Mouse (Mus musculus) hindbrain, embryonic 11.5 days (tissue): ENCODE results near the gene Mlh3. TPM values are rescaled to one million over a fixed set of nuclear protein-coding genes. Genes with fewer than 3 reads are reported as not detected.

ENCODE experiments used
- ATAC-seq: fragments of 200-750 bp; cut with Nextera tagmentation; 2 replicates; pipeline ENCODE4 v1.8.0; 2017; ENCODE audit warnings: mild to moderate bottlenecking, moderate TSS enrichment, moderate library complexity; ENCODE audit not compliant: low FRiP score
- DNase-seq: peaks from one replicate; pipeline ENCODE4 v3.0.0-alpha.2; 2015; ENCODE audit warnings: low spot score
- H3K27ac ChIP-seq: fragments of 300-500 bp; sonication (generic); 2 replicates; pipeline ENCODE4 v1.5.1; 2014; ENCODE audit warnings: mild to moderate bottlenecking, low read depth, low read length
- H3K27me3 ChIP-seq: fragments of 300-500 bp; sonication (generic); 2 replicates; pipeline ENCODE4 v1.6.1; 2014; ENCODE audit warnings: mild to moderate bottlenecking, low read length, moderate library complexity, mixed read lengths; ENCODE audit not compliant: control insufficient read depth, insufficient read depth
- H3K36me3 ChIP-seq: fragments of 300-500 bp; sonication (generic); 2 replicates; pipeline ENCODE4 v1.6.1; 2014; ENCODE audit warnings: mild to moderate bottlenecking, low read length, moderate library complexity, mixed read lengths; ENCODE audit not compliant: control insufficient read depth, insufficient read depth
- H3K4me1 ChIP-seq: fragments of 300-500 bp; sonication (generic); replicated peaks from 2 replicates; pipeline ENCODE4 v1.6.1; 2014; ENCODE audit warnings: low read length, mixed read lengths; ENCODE audit not compliant: control insufficient read depth, insufficient read depth
- H3K4me2 ChIP-seq: fragments of 300-500 bp; sonication (generic); replicated peaks from 2 replicates; pipeline ENCODE4 v1.6.1; 2014; ENCODE audit warnings: mild to moderate bottlenecking, low read depth, low read length
- H3K4me3 ChIP-seq: fragments of 300-500 bp; sonication (generic); 2 replicates; pipeline ENCODE4 v1.5.1; 2014; ENCODE audit warnings: low read depth, low read length
- H3K9ac ChIP-seq: fragments of 300-500 bp; sonication (generic); 2 replicates; pipeline ENCODE4 v1.6.1; 2014; ENCODE audit warnings: low read depth, low read length
- H3K9me3 ChIP-seq: fragments of 300-500 bp; sonication (generic); 2 replicates; pipeline ENCODE4 v1.6.1; 2016; ENCODE audit warnings: low read length; ENCODE audit not compliant: control insufficient read depth
- WGBS: fragments of 180-500 bp; shearing (Covaris S2); extraction: QIAGEN DNeasy Blood & Tissue Kit; methylation state at CpG from one replicate; pipeline ENCODE4 v1.1.7; 2014; 5-methylcytosine and 5-hydroxymethylcytosine counted together
- polyA plus RNA-seq: library from polyadenylated mRNA; unstranded; fragments of >200 nt; fragmentation: Nextera tagmentation; extraction: Ambion mirVana; gene quantifications from 2 replicates; pipeline ENCODE4 v1.2.1, GENCODE M21; 2014

The Mlh3 gene
- polyA plus RNA-seq, 1 experiment from 2014 or later: 8.4 TPM

GRCm38 (mm10) chr12:85227227-85227626, 43.2 kb downstream of the Mlh3 start:
- ATAC-seq (no peak), DNase-seq (no peak)
- Histone ChIP-seq H3K27ac (no peak overlapping the region), H3K36me3 (0 out of 2 replicates have a peak, but pooled peaks cover 6% of the 10 kb centered on the region), H3K4me3 (no peak overlapping the region), H3K4me2 (no peak overlapping the region), H3K27me3 (no peaks in the 10 kb centered on the region), H3K9me3 (no peaks in the 10 kb centered on the region), H3K9ac (no peak overlapping the region), H3K4me1 (no peaks in the 10 kb centered on the region)
- 71% methylated on average over 7 of the region's 7 CpGs for WGBS

- H3K27ac ChIP-seq: no peak overlapping the region
These were observed 50.5 kb downstream of the Mlh3 start for GRCm38 (mm10) chr12:85219905-85220290.

DNA sequence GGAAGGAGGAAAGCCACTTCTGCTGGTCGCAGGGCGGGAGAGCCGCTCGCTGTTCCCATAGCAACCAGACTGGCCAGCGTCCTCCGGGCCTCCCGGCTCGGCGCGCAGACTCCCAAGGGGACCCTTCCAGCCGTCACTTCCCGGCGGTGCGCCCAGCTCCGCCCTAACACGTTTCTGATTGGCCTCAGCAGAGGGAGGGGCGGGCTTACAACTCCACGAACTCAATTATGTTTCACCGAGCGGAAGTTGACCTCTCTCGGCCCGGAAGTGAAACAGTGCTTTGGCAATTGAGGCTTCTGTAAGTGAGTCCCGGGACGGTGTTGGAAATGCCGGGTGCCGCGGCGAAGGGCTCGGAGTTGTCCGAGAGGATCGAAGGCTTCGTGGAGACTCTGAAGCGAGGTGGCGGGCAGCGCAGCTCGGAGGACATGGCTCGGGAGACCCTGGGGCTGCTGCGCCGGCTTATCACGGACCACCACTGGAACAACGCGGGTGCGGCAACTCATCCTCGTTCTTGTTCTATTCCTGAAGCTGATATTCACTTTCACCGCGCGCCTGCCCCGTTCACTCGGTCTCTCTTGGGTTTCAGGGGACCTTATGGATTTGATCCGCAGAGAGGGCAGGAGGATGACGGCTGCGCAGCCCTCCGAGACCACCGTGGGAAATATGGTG, 51.0 kb downstream of the Mlh3 start, which contains the start of gene Eif2b2:
Eif2b2 (plus strand) TSS at position 246 of the 669 bp plus-strand sequence.
- H3K4me2 ChIP-seq: peak within 1 kb of the TSS; percentile 93

More at GRCm38 (mm10) chr12:85219905-85220290, 50.5 kb downstream of the Mlh3 start:
- Histone ChIP-seq H3K4me3 (peak overlapping the region; percentile 89), H3K27me3 (no peaks in the 10 kb centered on the region), H3K4me2 (peak overlapping the region; percentile 93), H3K9me3 (no peaks in the 10 kb centered on the region), H3K36me3 (0 out of 2 replicates have a peak, but pooled peaks cover 3% of the 10 kb centered on the region), H3K4me1 (no peaks in the 10 kb centered on the region), H3K9ac (peak overlapping the region; percentile 73)
- no peak for ATAC-seq
- no peak for DNase-seq
- 3% methylated on average over 12 of the region's 12 CpGs for WGBS

DNA sequence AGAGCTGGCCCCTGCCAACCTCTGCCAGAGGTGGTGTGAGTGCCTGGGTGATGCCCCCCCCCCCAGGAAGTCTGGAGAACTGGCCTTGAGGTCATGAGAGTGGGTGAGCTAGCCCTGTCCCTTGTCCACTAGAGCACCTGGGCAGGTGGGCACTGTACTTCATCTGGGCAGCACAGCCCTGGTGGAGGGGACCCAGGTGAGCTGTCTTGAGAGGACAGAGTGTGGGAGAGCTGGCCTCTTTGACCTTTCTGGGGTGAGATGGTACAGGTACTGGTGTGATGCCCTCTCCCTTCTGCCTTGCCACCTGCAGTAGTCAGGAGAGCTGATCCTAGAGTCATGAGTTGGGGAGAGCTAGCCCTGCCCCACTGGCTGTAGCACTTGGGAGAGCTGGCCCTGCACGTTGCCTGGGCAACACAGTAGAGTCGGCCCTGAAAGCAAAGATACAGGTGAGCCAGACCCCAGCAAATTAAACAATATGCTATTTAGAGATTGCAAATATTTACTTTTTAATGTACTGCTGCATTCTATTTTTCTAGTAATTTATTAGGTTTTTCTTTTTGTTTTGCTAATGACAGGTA, 52.6 kb downstream of the Mlh3 start:
- H3K9me3 ChIP-seq: no peaks in the 10 kb centered on the region
- H3K4me1 ChIP-seq: no peaks in the 10 kb centered on the region
- H3K27me3 ChIP-seq: no peaks in the 10 kb centered on the region
- H3K4me2 ChIP-seq: no peak overlapping the region
- DNase-seq (no peak), ATAC-seq (no peak)
- no peak overlapping the region for H3K9ac ChIP-seq
- 79% methylated on average over 2 of the region's 2 CpGs for WGBS
- H3K27ac ChIP-seq: no peak overlapping the region
- H3K4me3 ChIP-seq: no peak overlapping the region
- no peaks in the 10 kb centered on the region for H3K36me3 ChIP-seq

More for the DNA sequence above, 51.0 kb downstream of the Mlh3 start, which contains the start of gene Eif2b2:
- under 1% methylated on average over 54 of the region's 54 CpGs for WGBS
- Histone ChIP-seq H3K4me1 (no peaks in the 10 kb centered on the region), H3K36me3 (0 out of 2 replicates have a peak, but pooled peaks cover 3% of the 10 kb centered on the region), H3K9me3 (no peaks in the 10 kb centered on the region), H3K27me3 (no peaks in the 10 kb centered on the region), H3K9ac (peak within 1 kb of the TSS; percentile 73), H3K4me3 (peak within 1 kb of the TSS; percentile 89), H3K27ac (peak within 1 kb of the TSS; percentile 49; the same call in 1 of the 2 replicates)
- DNase-seq: peak; percentile 98
- ATAC-seq: peak; percentile 100

DNA sequence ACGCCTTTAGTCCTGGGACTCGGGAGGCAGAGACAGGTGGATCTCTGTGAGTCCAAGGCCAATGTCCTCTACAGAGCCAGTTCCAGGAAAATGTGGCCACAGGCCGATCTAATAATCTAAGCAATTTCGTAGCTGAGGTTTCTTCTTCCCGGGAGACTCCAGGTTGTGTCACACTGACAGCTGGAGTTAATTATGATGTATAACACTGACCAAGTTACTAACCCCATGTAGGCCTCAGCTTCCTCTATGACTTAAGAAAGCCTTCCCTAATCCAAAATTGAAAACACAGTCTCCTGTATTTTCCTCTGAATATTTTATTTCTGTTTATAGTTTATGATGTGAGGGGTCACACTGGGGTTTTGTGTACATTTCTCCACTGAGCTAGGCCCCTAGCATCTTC, 55.4 kb downstream of the Mlh3 start:
- WGBS: 68% methylated on average over 5 of the region's 5 CpGs
- ATAC-seq (no peak), DNase-seq (no peak)
- Histone ChIP-seq H3K4me1 (no peaks in the 10 kb centered on the region), H3K9me3 (no peaks in the 10 kb centered on the region), H3K36me3 (no peaks in the 10 kb centered on the region), H3K4me2 (no peak overlapping the region), H3K4me3 (no peak overlapping the region), H3K9ac (no peak overlapping the region), H3K27ac (no peak overlapping the region), H3K27me3 (no peaks in the 10 kb centered on the region)

GRCm38 (mm10) chr12:85208687-85209199, 61.7 kb downstream of the Mlh3 start:
- 33% methylated on average over 7 of the region's 7 CpGs for WGBS
- Histone ChIP-seq H3K4me1 (no peaks in the 10 kb centered on the region), H3K27me3 (no peaks in the 10 kb centered on the region; the same call in 1 of the 2 replicates), H3K9me3 (no peaks in the 10 kb centered on the region), H3K4me2 (no peak overlapping the region), H3K36me3 (no peaks in the 10 kb centered on the region), H3K27ac (no peak overlapping the region), H3K9ac (no peak overlapping the region), H3K4me3 (no peak overlapping the region)
- ATAC-seq (no peak), DNase-seq (no peak)

DNA sequence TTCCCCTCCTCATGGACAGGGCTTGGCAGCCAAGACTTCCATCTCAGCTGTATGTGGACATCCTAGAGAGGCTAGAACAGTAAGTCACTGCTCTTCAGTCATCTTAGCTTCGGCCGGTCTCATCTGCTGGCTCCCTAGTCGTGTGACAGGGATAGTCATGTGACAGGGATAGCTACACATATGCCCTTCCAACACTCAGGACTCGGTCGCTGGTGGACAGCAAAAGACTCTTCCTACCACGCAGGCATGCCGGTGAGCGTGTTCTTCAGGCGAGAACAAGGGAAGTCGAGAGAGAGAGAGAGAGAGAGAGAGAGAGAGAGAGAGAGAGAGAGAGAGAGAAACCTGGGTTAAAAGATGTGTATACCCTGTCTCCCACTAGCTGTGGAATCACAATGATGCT, 65.0 kb downstream of the Mlh3 start:
- Histone ChIP-seq H3K9me3 (no peaks in the 10 kb centered on the region), H3K27me3 (no peaks in the 10 kb centered on the region; the same call in 1 of the 2 replicates), H3K4me2 (no peak overlapping the region), H3K4me3 (no peak overlapping the region), H3K4me1 (no peaks in the 10 kb centered on the region; the same call in 1 of the 2 replicates), H3K27ac (no peak overlapping the region), H3K36me3 (no peaks in the 10 kb centered on the region), H3K9ac (no peak overlapping the region)
- ATAC-seq (no peak), DNase-seq (no peak)
- WGBS: 92% methylated on average over 10 of the region's 10 CpGs

- H3K9ac ChIP-seq: no peak overlapping the region
- H3K4me1 ChIP-seq: no peaks in the 10 kb centered on the region; the same call in 1 of the 2 replicates
- no peak overlapping the region for H3K4me2 ChIP-seq
- ATAC-seq (no peak), DNase-seq (no peak)
- H3K27ac ChIP-seq: no peak overlapping the region
- H3K27me3 ChIP-seq: peaks cover 2% of the 10 kb centered on the region; the same call in 1 of the 2 replicates
- WGBS: 50% methylated on average over 8 of the region's 8 CpGs
- no peak overlapping the region for H3K4me3 ChIP-seq
- H3K36me3 ChIP-seq: no peaks in the 10 kb centered on the region
- no peaks in the 10 kb centered on the region for H3K9me3 ChIP-seq
These were observed 66.3 kb downstream of the Mlh3 start for GRCm38 (mm10) chr12:85204105-85204504.
